Comparison of ENCODE assay signal across 20 mouse cellular contexts in genomic region chr13:35822795-35823194, GRCm38 (mm10).
"Had no signal": no experiment of that assay in that cellular context is flagged by ENCODE, and none has a peak within 500 bp of the region (broad histone marks: within the 10 kb centered on the region; RNA-seq: fewer than 3 reads in every experiment).

No protein-coding gene starts in this region.

- H3K36me3 ChIP-seq: midbrain, embryonic 15.5 days; neural tube, embryonic 15.5 days; stomach, embryonic 15.5 days had no signal

- H3K4me3 ChIP-seq: limb, embryonic 15.5 days; midbrain, embryonic 12.5 days; midbrain, embryonic 15.5 days; neural tube, embryonic 12.5 days; neural tube, embryonic 15.5 days; stomach, embryonic 15.5 days had no signal

- H3K27me3 ChIP-seq: limb, embryonic 15.5 days; midbrain, embryonic 12.5 days; midbrain, embryonic 15.5 days; neural tube, embryonic 12.5 days; neural tube, embryonic 15.5 days; stomach, embryonic 15.5 days had no signal

- H3K4me1 ChIP-seq: midbrain, embryonic 12.5 days; midbrain, embryonic 15.5 days; neural tube, embryonic 12.5 days; stomach, embryonic 15.5 days had no signal

- H3K4me2 ChIP-seq: limb, embryonic 15.5 days; liver, embryonic 11.5 days; lung, embryonic 14.5 days; midbrain, embryonic 12.5 days; midbrain, embryonic 15.5 days; neural tube, embryonic 12.5 days; neural tube, embryonic 15.5 days; stomach, embryonic 15.5 days had no signal

- H3K9me3 ChIP-seq: limb, embryonic 15.5 days; midbrain, embryonic 12.5 days; midbrain, embryonic 15.5 days; neural tube, embryonic 12.5 days; neural tube, embryonic 15.5 days; stomach, embryonic 15.5 days had no signal

- DNase-seq: kidney, adult 9 months; kidney, postnatal 14 days; kidney, postnatal 4 days; left cerebral cortex, postnatal 4 days; liver, postnatal 0 days; lung, embryonic 14.5 days; right cerebral cortex, adult 18-20 months; right cerebral cortex, postnatal 14 days; spleen, adult 18-20 months; thymus, postnatal 25 days had no signal

- H3K27ac ChIP-seq: limb, embryonic 15.5 days; liver, embryonic 14.5 days; macrophage; midbrain, embryonic 12.5 days; midbrain, embryonic 15.5 days; neural tube, embryonic 12.5 days; neural tube, embryonic 15.5 days; stomach, embryonic 15.5 days had no signal

- ATAC-seq: liver, postnatal 0 days; lung, postnatal 0 days; midbrain, embryonic 15.5 days had no signal

- H3K9ac ChIP-seq: limb, embryonic 15.5 days; liver, embryonic 14.5 days; liver, postnatal 0 days; lung, embryonic 14.5 days; midbrain, embryonic 12.5 days; midbrain, embryonic 15.5 days; neural tube, embryonic 12.5 days; neural tube, embryonic 15.5 days; stomach, embryonic 15.5 days had no signal
